Mouse (Mus musculus) heart, embryonic 14.5 days (tissue): ENCODE results near the gene Ccdc60. TPM values are rescaled to one million over a fixed set of nuclear protein-coding genes. Genes with fewer than 3 reads are reported as not detected.

Experiments
- ATAC-seq: fragments of 200-750 bp; cut with Nextera tagmentation; 2 replicates; pipeline ENCODE4 v1.8.0; 2017; ENCODE audit warnings: low read depth, moderate TSS enrichment; ENCODE audit not compliant: insufficient number of reproducible peaks, insufficient read depth, low FRiP score
- H3K27ac ChIP-seq, 2 experiments: fragments of 200-500 bp in 1 of 2; fragments of 300-500 bp in 1 of 2; sonication (generic) in 1 of 2; replicated peaks in 1 of 2; 2 replicates each; pipeline ENCODE4 v1.5.1; 2012 to 2014; ENCODE audit warnings: low read depth in 2 of 2, low read length in 2 of 2, control low read depth in 1 of 2, mild to moderate bottlenecking in 1 of 2, mixed read lengths in 1 of 2; ENCODE audit not compliant: control insufficient read depth in 1 of 2, insufficient read depth in 1 of 2
- H3K27me3 ChIP-seq: fragments of 300-500 bp; sonication (generic); 2 replicates; pipeline ENCODE4 v1.6.1; 2014; ENCODE audit warnings: mild to moderate bottlenecking, low read length, control low read depth; ENCODE audit not compliant: control insufficient read depth, insufficient read depth
- H3K36me3 ChIP-seq: fragments of 300-500 bp; sonication (generic); 2 replicates; pipeline ENCODE4 v1.6.1; 2014; ENCODE audit warnings: mild to moderate bottlenecking, control low read depth, low read length, mixed read lengths; ENCODE audit not compliant: control insufficient read depth, insufficient read depth
- H3K4me1 ChIP-seq, 2 experiments: fragments of 200-500 bp in 1 of 2; fragments of 300-500 bp in 1 of 2; sonication (generic) in 1 of 2; 2 replicates each; pipeline ENCODE4 v1.6.1; 2012 to 2014; ENCODE audit warnings: low read length in 2 of 2, control low read depth in 1 of 2, mixed read lengths in 1 of 2; ENCODE audit not compliant: control insufficient read depth in 2 of 2, insufficient read depth in 2 of 2
- H3K4me2 ChIP-seq: fragments of 300-500 bp; sonication (generic); 2 replicates; pipeline ENCODE4 v1.6.1; 2014; ENCODE audit warnings: mild to moderate bottlenecking, low read length
- H3K4me3 ChIP-seq, 2 experiments: fragments of 200-500 bp in 1 of 2; fragments of 300-500 bp in 1 of 2; sonication (generic) in 1 of 2; 2 replicates each; pipeline ENCODE4 v1.5.1; 2012 to 2014; ENCODE audit warnings: low read length in 2 of 2, mild to moderate bottlenecking in 2 of 2, control low read depth in 1 of 2, low read depth in 1 of 2, moderate library complexity in 1 of 2; ENCODE audit not compliant: control insufficient read depth in 1 of 2, insufficient read depth in 1 of 2
- H3K9ac ChIP-seq: fragments of 300-500 bp; sonication (generic); 2 replicates; pipeline ENCODE4 v1.6.1; 2014; ENCODE audit warnings: mild to moderate bottlenecking, low read length
- H3K9me3 ChIP-seq: fragments of 300-500 bp; sonication (generic); 2 replicates; pipeline ENCODE4 v1.6.1; 2016; ENCODE audit warnings: low read length, control low read depth; ENCODE audit not compliant: control insufficient read depth
- WGBS: fragments of 180-500 bp; shearing (Covaris S2); extraction: QIAGEN DNeasy Blood & Tissue Kit; methylation state at CpG from one replicate; pipeline ENCODE4 v1.1.7; 2014; 5-methylcytosine and 5-hydroxymethylcytosine counted together
- polyA plus RNA-seq: library from polyadenylated mRNA; unstranded; fragments of >200 nt; fragmentation: Nextera tagmentation; extraction: Ambion mirVana; gene quantifications from 2 replicates; pipeline ENCODE4 v1.2.1, GENCODE M21; 2014

Gene Ccdc60
- polyA plus RNA-seq, 1 experiment from 2014 or later: 0.66 TPM

DNA sequence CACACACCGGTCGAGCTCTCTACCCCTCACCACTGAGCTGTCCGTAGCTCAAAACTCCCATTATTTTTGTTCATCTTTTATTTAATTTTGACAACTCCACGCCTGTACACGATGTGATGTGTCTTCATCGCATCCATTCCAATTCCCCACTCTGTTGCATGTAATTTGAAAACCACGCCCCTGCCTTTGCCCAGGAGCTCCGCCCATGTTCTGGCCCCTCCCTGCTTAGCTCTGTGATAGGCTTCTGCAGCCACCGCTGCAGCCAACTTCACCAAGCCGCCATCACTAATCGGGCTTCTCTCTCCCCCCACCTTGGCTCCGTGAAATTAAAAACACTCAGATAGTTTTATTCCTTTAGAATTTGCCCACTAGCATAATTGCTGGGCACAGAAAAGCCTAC, 144.1 kb downstream of the Ccdc60 start:
- H3K27ac ChIP-seq: no peak overlapping the region

GRCm38 (mm10) chr5:116140682-116141081, 148.1 kb downstream of the Ccdc60 start:
- no peaks in the 10 kb centered on the region for H3K9me3 ChIP-seq
- H3K36me3 ChIP-seq: no peaks in the 10 kb centered on the region
- no peaks in the 10 kb centered on the region for H3K4me1 ChIP-seq
- H3K27me3 ChIP-seq: peaks cover 29% of the 10 kb centered on the region
- no peak for ATAC-seq
- H3K9ac ChIP-seq: no peak overlapping the region
- no peak overlapping the region for H3K4me3 ChIP-seq
- H3K27ac ChIP-seq: no peak overlapping the region
- no peak overlapping the region for H3K4me2 ChIP-seq
- WGBS: 57% methylated on average over 1 of the region's 2 CpGs

More for the DNA sequence above, 144.1 kb downstream of the Ccdc60 start:
- Histone ChIP-seq H3K4me2 (no peak overlapping the region), H3K9ac (no peak overlapping the region), H3K4me1 (no peaks in the 10 kb centered on the region), H3K36me3 (no peaks in the 10 kb centered on the region), H3K27me3 (peaks cover 29% of the 10 kb centered on the region), H3K4me3 (no peak overlapping the region), H3K9me3 (no peaks in the 10 kb centered on the region)
- ATAC-seq: no peak
- 63% methylated on average over 12 of the region's 12 CpGs for WGBS

GRCm38 (mm10) chr5:116123344-116123743, 165.4 kb downstream of the Ccdc60 start:
- no peak overlapping the region for H3K27ac ChIP-seq
- ATAC-seq: no peak

GRCm38 (mm10) chr5:116116567-116116966, 172.2 kb downstream of the Ccdc60 start:
- H3K27me3 ChIP-seq: no peaks in the 10 kb centered on the region
- no peak overlapping the region for H3K4me2 ChIP-seq
- H3K9me3 ChIP-seq: no peaks in the 10 kb centered on the region
- H3K4me1 ChIP-seq: no peaks in the 10 kb centered on the region
- no peak overlapping the region for H3K4me3 ChIP-seq
- no peaks in the 10 kb centered on the region for H3K36me3 ChIP-seq
- 38% methylated on average over 9 of the region's 9 CpGs for WGBS
- ATAC-seq: no peak
- no peak overlapping the region for H3K9ac ChIP-seq
- no peak overlapping the region for H3K27ac ChIP-seq

More at GRCm38 (mm10) chr5:116123344-116123743, 165.4 kb downstream of the Ccdc60 start:
- no peak overlapping the region for H3K4me3 ChIP-seq
- H3K9ac ChIP-seq: no peak overlapping the region
- no peaks in the 10 kb centered on the region for H3K36me3 ChIP-seq
- no peak overlapping the region for H3K4me2 ChIP-seq
- H3K4me1 ChIP-seq: no peaks in the 10 kb centered on the region
- no peaks in the 10 kb centered on the region for H3K27me3 ChIP-seq
- H3K9me3 ChIP-seq: no peaks in the 10 kb centered on the region
- 9% methylated on average over 11 of the region's 11 CpGs for WGBS

DNA sequence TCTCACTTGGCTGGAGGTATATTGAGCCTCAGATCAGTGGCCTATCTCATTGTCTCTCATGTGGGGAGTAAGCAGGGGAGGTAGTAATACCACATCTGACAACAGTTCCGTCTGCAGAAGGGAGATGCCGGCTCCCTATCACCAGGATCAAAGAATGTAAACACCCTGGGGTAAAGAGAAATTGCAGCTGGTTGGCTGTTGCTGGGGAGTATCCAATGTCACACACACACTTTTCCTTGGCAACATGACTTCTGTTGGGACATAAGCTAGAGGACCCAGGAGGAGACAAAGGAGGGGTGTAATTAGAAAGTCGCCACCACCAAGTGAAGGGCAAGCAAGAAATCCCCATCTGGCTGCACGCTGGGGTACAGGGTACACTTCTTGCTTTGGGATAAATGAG, 172.7 kb downstream of the Ccdc60 start:
- no peaks in the 10 kb centered on the region for H3K36me3 ChIP-seq
- no peak for ATAC-seq
- H3K9ac ChIP-seq: no peak overlapping the region
- H3K9me3 ChIP-seq: no peaks in the 10 kb centered on the region
- H3K27me3 ChIP-seq: no peaks in the 10 kb centered on the region
- WGBS: 46% methylated on average over 4 of the region's 4 CpGs
- H3K4me3 ChIP-seq: no peak overlapping the region
- no peak overlapping the region for H3K4me2 ChIP-seq
- no peaks in the 10 kb centered on the region for H3K4me1 ChIP-seq
- no peak overlapping the region for H3K27ac ChIP-seq

DNA sequence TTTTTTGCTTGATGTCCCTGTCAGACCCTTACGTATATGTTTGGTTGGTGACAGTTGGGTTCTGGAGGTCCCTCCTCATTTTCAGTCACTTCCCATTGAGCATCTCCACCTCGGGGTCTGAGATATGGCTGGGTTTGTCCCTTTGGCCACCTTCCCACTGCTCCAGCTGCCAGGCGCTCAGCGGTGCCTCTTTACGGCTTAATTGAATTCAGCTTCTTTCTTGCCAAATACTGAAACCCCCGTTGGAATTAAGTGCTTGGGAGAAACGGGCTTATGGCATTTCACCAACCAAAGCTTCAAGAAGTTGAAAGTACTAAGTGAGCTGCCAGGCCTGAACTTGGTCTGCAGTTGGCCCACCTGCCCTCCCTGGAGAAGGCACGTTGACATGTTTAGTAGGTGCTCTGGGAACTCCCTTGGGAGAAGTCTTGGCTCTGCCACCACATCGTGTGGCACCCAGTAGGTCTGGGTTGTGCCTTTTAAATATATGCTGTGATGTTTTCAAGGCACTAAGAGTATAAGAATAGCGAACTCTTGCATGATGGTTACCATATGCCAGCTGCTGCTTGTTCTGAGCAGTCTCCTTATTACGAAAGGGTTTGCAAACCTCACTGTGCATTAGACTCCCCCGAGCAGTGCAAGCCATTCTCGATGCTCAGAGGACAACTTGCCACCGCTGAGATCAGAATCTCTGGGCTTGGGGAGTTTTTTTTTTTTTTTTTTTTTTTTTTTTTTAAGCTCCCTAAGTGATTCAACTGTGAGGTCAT, 173.5 kb downstream of the Ccdc60 start:
- no peak for ATAC-seq
- no peak overlapping the region for H3K9ac ChIP-seq
- no peaks in the 10 kb centered on the region for H3K9me3 ChIP-seq
- H3K4me2 ChIP-seq: no peak overlapping the region
- H3K4me3 ChIP-seq: no peak overlapping the region
- no peaks in the 10 kb centered on the region for H3K27me3 ChIP-seq
- H3K36me3 ChIP-seq: no peaks in the 10 kb centered on the region
- H3K27ac ChIP-seq: no peak overlapping the region
- 75% methylated on average over 14 of the region's 14 CpGs for WGBS
- no peaks in the 10 kb centered on the region for H3K4me1 ChIP-seq

DNA sequence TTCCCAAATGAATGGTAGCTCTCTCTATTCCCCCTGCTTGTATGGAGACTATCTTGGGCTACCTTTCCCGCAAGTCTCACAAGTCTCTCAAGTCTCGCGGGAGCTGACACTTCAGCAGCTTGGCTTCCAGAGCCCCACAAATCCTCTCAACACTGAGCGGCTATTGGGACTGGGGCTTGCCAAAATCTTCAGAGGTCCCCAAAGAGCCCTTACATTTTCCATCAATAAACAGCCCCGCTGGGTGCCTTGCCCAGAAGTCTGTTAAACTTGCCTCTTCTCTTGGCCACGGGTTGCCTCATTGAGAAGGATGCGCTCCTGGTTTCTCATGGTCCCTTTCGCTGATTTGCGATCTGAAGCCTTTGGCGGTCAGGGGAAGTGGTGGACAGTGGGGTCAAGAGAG, 180.1 kb downstream of the Ccdc60 start:
- Histone ChIP-seq H3K4me2 (no peak overlapping the region), H3K36me3 (no peaks in the 10 kb centered on the region), H3K9ac (no peak overlapping the region), H3K9me3 (no peaks in the 10 kb centered on the region), H3K27ac (no peak overlapping the region), H3K4me1 (no peaks in the 10 kb centered on the region), H3K4me3 (no peak overlapping the region), H3K27me3 (no peaks in the 10 kb centered on the region)
- WGBS: 83% methylated on average over 10 of the region's 10 CpGs
- no peak for ATAC-seq

- no peaks in the 10 kb centered on the region for H3K36me3 ChIP-seq
- ATAC-seq: no peak
- no peak overlapping the region for H3K4me2 ChIP-seq
- H3K27me3 ChIP-seq: peaks cover 17% of the 10 kb centered on the region
- H3K4me3 ChIP-seq: no peak overlapping the region
- H3K27ac ChIP-seq: no peak overlapping the region
- H3K9ac ChIP-seq: no peak overlapping the region
- no peaks in the 10 kb centered on the region; a peak in 1 of 4 replicates for H3K4me1 ChIP-seq
- 76% methylated on average over 6 of the region's 6 CpGs for WGBS
- no peaks in the 10 kb centered on the region for H3K9me3 ChIP-seq
Observed at GRCm38 (mm10) chr5:116084231-116084630, 204.6 kb downstream of the Ccdc60 start.
